Mouse (Mus musculus) hematopoietic stem cell, adult 5-6 weeks (primary cell): ENCODE results near the gene Lmo3. TPM values are rescaled to one million over a fixed set of nuclear protein-coding genes. Genes with fewer than 3 reads are reported as not detected.

ENCODE experiments used
- ATAC-seq, 2 experiments: fragments of 125-278 bp in 1 of 2; replicated peaks in 1 of 2; 2 replicates each; pipeline ENCODE4 v1.8.0; 2016 to 2017; ENCODE audit warnings: inconsistent platforms in 2 of 2, mild to moderate bottlenecking in 2 of 2, moderate number of reproducible peaks in 2 of 2, low read depth in 1 of 2, moderate TSS enrichment in 1 of 2; ENCODE audit not compliant: low FRiP score in 2 of 2, poor library complexity in 2 of 2, severe bottlenecking in 2 of 2, insufficient read depth in 1 of 2, low TSS enrichment in 1 of 2
- total RNA-seq: library from RNA; stranded (forward); fragments of 172-1452, 232-1000 nt; gene quantifications from 2 replicates; pipeline ENCODE4 v1.2.3, GENCODE M21; 2017

Gene Lmo3
- not detected in 2 replicates for total RNA-seq

- no peak for ATAC-seq
Observed at GRCm38 (mm10) chr6:138581734-138582505, at the start of gene Lmo3. Gene Lmo3 (minus strand): TSS chr6:138581968.

- no peak for ATAC-seq
Observed at GRCm38 (mm10) chr6:138620786-138621185, 39.0 kb upstream of the Lmo3 start.

GRCm38 (mm10) chr6:138618396-138618795, 36.6 kb upstream of the Lmo3 start:
- ATAC-seq, result no peak

- ATAC-seq, result no peak
Observed at GRCm38 (mm10) chr6:138597016-138597415, 15.2 kb upstream of the Lmo3 start.

- ATAC-seq, result no peak
Observed at GRCm38 (mm10) chr6:138595991-138596698, 14.4 kb upstream of the Lmo3 start.

- no peak for ATAC-seq
Observed at GRCm38 (mm10) chr6:138583314-138583713, 1.5 kb upstream of the Lmo3 start.

- ATAC-seq, result no peak
Observed at GRCm38 (mm10) chr6:138582506-138583000, 785 bp upstream of the Lmo3 start.

- ATAC-seq, result no peak
Observed at GRCm38 (mm10) chr6:138580491-138581076, 1.2 kb downstream of the Lmo3 start.

GRCm38 (mm10) chr6:138563416-138563815, 18.4 kb downstream of the Lmo3 start:
- no peak for ATAC-seq

GRCm38 (mm10) chr6:138552144-138552543, 29.6 kb downstream of the Lmo3 start:
- no peak for ATAC-seq

GRCm38 (mm10) chr6:138534879-138535278, 46.9 kb downstream of the Lmo3 start:
- no peak for ATAC-seq

GRCm38 (mm10) chr6:138506642-138507041, 75.1 kb downstream of the Lmo3 start:
- ATAC-seq, result no peak

GRCm38 (mm10) chr6:138503946-138504345, 77.8 kb downstream of the Lmo3 start:
- ATAC-seq, result no peak

- no peak for ATAC-seq
Observed at GRCm38 (mm10) chr6:138482834-138483233, 98.9 kb downstream of the Lmo3 start.

- ATAC-seq, result peak; percentile 97 to 99
Observed at GRCm38 (mm10) chr6:138477611-138478010, 104.2 kb downstream of the Lmo3 start.

- peak in 1 of 2 experiments; percentile 59; a peak in 2 of 4 replicates for ATAC-seq
Observed at GRCm38 (mm10) chr6:138469204-138469603, 112.6 kb downstream of the Lmo3 start.

- ATAC-seq, result no peak
Observed at GRCm38 (mm10) chr6:138444515-138445048, 137.2 kb downstream of the Lmo3 start.

- ATAC-seq, result no peak
Observed at GRCm38 (mm10) chr6:138437351-138437750, 144.4 kb downstream of the Lmo3 start.
